Mouse (Mus musculus) limb, embryonic 15.5 days (tissue): ENCODE data around the gene Gm9774. TPM values are rescaled to one million over a fixed set of nuclear protein-coding genes. Genes with fewer than 3 reads are reported as not detected.

Experiments
- polyA plus RNA-seq: library from polyadenylated mRNA; unstranded; fragments of >200 nt; fragmentation: Nextera tagmentation; extraction: Ambion mirVana; gene quantifications from 2 replicates; pipeline ENCODE4 v1.2.1, GENCODE M21; 2015

Gene Gm9774
- polyA plus RNA-seq, 1 experiment from 2014 or later: 11.5 TPM

Other genes starting within 250 kb of the Gm9774 start
- 0.21 and 0.27 TPM in 2 replicates for gene Sprr2a1, start 213.6 kb downstream of the Gm9774 start, polyA plus RNA-seq
- 10.6 and 16.9 TPM in 2 replicates for gene Sprr2a2, start 213.5 kb downstream of the Gm9774 start, polyA plus RNA-seq
- gene Sprr2a3, start 144.0 kb downstream of the Gm9774 start, polyA plus RNA-seq: 0.26 and 1.0 TPM in 2 replicates
- 0.91 and 3.6 TPM in 2 replicates for gene Sprr2b, start 112.8 kb downstream of the Gm9774 start, polyA plus RNA-seq
- gene Sprr2d, start 90.3 kb downstream of the Gm9774 start, polyA plus RNA-seq: 0.92 and 1.6 TPM in 2 replicates
- gene Sprr2e, start 77.3 kb downstream of the Gm9774 start, polyA plus RNA-seq: not detected in 2 replicates
- gene Sprr2f, start 64.2 kb downstream of the Gm9774 start, polyA plus RNA-seq: not detected in 2 replicates
- 1.2 and 4.9 TPM in 2 replicates for gene Sprr2h, start 43.7 kb downstream of the Gm9774 start, polyA plus RNA-seq
- gene Sprr2i, start 21.4 kb downstream of the Gm9774 start, polyA plus RNA-seq: not detected in 2 replicates
- 0.46 TPM in 1 of 2 replicates, not detected in the other for gene Sprr2j-ps, start 11.3 kb downstream of the Gm9774 start, polyA plus RNA-seq
- gene Sprr2k, start 3.2 kb upstream of the Gm9774 start, polyA plus RNA-seq: 1.00 and 1.5 TPM in 2 replicates
- 132 and 137 TPM in 2 replicates for gene Sprr1b, start 9.4 kb upstream of the Gm9774 start, polyA plus RNA-seq
- gene Sprr3, start 29.3 kb upstream of the Gm9774 start, polyA plus RNA-seq: 8.4 and 15.5 TPM in 2 replicates
- 152 and 183 TPM in 2 replicates for gene Sprr1a, start 56.5 kb upstream of the Gm9774 start, polyA plus RNA-seq
- not detected in 2 replicates for gene Sprr4, start 71.1 kb upstream of the Gm9774 start, polyA plus RNA-seq
- gene 2310046K23Rik, start 105.1 kb upstream of the Gm9774 start, polyA plus RNA-seq: 7.9 and 9.3 TPM in 2 replicates
- 19.2 and 25.9 TPM in 2 replicates for gene Ivl, start 144.3 kb upstream of the Gm9774 start, polyA plus RNA-seq
- gene Smcp, start 159.6 kb upstream of the Gm9774 start, polyA plus RNA-seq: not detected in 2 replicates
- gene 2210017I01Rik, start 178.1 kb upstream of the Gm9774 start, polyA plus RNA-seq: 0.37 TPM in 1 of 2 replicates, not detected in the other
- gene Lce6a, start 192.2 kb upstream of the Gm9774 start, polyA plus RNA-seq: 7.3 and 8.9 TPM in 2 replicates
- 1.5 and 9.5 TPM in 2 replicates for gene Lce1a1, start 218.9 kb upstream of the Gm9774 start, polyA plus RNA-seq
- 0.33 and 1.3 TPM in 2 replicates for gene Lce1b, start 227.5 kb upstream of the Gm9774 start, polyA plus RNA-seq
- gene Lce1a2, start 240.9 kb upstream of the Gm9774 start, polyA plus RNA-seq: 3.2 and 14.9 TPM in 2 replicates
- 2.9 and 15.4 TPM in 2 replicates for gene Lce1c, start 249.8 kb upstream of the Gm9774 start, polyA plus RNA-seq